Mouse (Mus musculus) forebrain, postnatal 0 days (tissue): ENCODE measurements around the gene Foxred1. TPM values are rescaled to one million over a fixed set of nuclear protein-coding genes. Genes with fewer than 3 reads are reported as not detected.

ENCODE experiments used
- ATAC-seq: fragments of 200-750 bp; cut with Nextera tagmentation; 2 replicates; pipeline ENCODE4 v1.8.0; 2017; ENCODE audit warnings: mild to moderate bottlenecking, moderate library complexity
- DNase-seq: peaks from one replicate; pipeline ENCODE4 v3.0.0-alpha.2; 2015
- H3K27ac ChIP-seq: fragments of 300-500 bp; sonication (generic); 2 replicates; pipeline ENCODE4 v1.5.1; 2014; ENCODE audit warnings: low read depth, mild to moderate bottlenecking, antibody characterized with exemption, low read length, moderate library complexity, mixed read lengths
- H3K27me3 ChIP-seq: fragments of 300-500 bp; sonication (generic); 2 replicates; pipeline ENCODE4 v1.6.1; 2014; ENCODE audit warnings: mild to moderate bottlenecking, low read length, mixed read lengths; ENCODE audit not compliant: insufficient read depth
- H3K36me3 ChIP-seq: fragments of 300-500 bp; sonication (generic); 2 replicates; pipeline ENCODE4 v1.6.1; 2014; ENCODE audit warnings: mild to moderate bottlenecking, moderate library complexity; ENCODE audit not compliant: insufficient read depth
- H3K4me1 ChIP-seq: fragments of 300-500 bp; sonication (generic); 2 replicates; pipeline ENCODE4 v1.6.1; 2014; ENCODE audit warnings: antibody characterized with exemption; ENCODE audit not compliant: insufficient read depth
- H3K4me2 ChIP-seq: fragments of 300-500 bp; sonication (generic); 2 replicates; pipeline ENCODE4 v1.6.1; 2014; ENCODE audit warnings: low read depth, mild to moderate bottlenecking, moderate library complexity
- H3K4me3 ChIP-seq: fragments of 300-500 bp; sonication (generic); 2 replicates; pipeline ENCODE4 v1.5.1; 2014; ENCODE audit warnings: low read depth, low read length, mixed read lengths
- H3K9ac ChIP-seq: fragments of 300-500 bp; sonication (generic); 2 replicates; pipeline ENCODE4 v1.6.1; 2014; ENCODE audit warnings: mild to moderate bottlenecking
- H3K9me3 ChIP-seq: fragments of 300-500 bp; sonication (generic); 2 replicates; pipeline ENCODE4 v1.6.1; 2016; ENCODE audit warnings: low read length
- CTCF ChIP-seq: sonication (generic); IDR thresholded peaks from 2 replicates; pipeline ENCODE4 v1.5.1; 2016; ENCODE audit warnings: antibody characterized with exemption, control low read depth, low read depth
- WGBS: fragments of 180-500 bp; shearing (Covaris S2); extraction: QIAGEN DNeasy Blood & Tissue Kit; methylation state at CpG from one replicate; pipeline ENCODE4 v1.1.7; 2014; 5-methylcytosine and 5-hydroxymethylcytosine counted together
- polyA plus RNA-seq: library from polyadenylated mRNA; unstranded; fragments of >200 nt; fragmentation: Nextera tagmentation; extraction: Ambion mirVana; gene quantifications from 2 replicates; pipeline ENCODE4 v1.2.1, GENCODE M21; 2015
- total RNA-seq: library from RNA; depleted of rRNA; stranded (reverse); fragments of >200 nt; gene quantifications from 2 replicates; pipeline ENCODE4 v1.2.3, GENCODE M21; 2014; rRNA removed

Gene Foxred1
- total RNA-seq (38.1 and 42.3 TPM in 2 replicates), polyA plus RNA-seq (32.0 and 40.8 TPM in 2 replicates)

DNA sequence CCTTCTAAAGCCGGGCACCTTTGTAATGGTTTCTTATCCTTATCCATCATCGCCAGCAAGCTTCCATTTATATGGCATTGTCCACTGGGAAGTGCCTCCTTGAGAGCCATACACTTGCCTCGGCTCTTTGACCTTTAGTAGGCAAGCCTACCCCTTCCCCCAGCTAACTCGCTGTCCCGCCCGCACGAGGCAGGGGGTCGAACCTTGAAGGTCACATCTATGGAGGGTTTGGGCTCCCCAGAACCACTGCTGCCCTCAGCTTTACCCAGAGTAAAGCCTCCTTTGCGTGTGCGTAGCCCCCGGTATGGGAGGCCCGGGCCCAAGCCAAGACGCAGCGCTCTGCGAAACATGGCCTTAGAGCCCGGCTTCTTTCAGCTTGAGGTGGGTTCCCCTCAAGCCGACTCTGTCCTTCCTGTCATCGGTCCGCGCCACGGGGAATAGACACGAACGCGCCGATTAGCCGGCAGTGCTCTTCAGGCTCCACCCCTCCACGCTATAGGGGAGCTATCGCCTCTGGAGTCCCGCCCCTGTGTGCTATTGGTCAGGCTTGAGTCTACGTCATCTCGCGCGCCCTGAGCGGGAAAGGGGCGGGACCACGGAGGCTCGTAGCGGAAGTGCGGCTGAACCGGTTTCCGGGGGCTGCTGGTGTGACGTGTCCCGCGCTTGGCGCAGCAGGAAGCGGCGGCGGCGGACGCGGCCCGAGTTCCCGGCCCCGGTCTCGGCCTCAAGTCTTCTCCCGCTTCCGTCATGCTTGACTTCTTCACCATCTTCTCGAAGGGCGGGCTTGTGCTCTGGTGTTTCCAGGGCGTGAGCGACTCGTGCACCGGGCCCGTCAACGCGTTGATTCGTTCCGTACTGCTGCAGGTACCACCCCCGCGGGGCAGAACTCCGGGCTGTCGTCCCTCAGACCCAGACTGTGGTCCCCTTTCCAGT, at the start of gene Foxred1:
Gene Foxred1 (minus strand): TSS at position 514 of the 933 bp plus-strand sequence.
- under 1% methylated on average over 72 of the region's 72 CpGs for WGBS
- peak within 1 kb of the TSS; percentile 80 for H3K9ac ChIP-seq
- peak within 1 kb of the TSS; percentile 92 for H3K27ac ChIP-seq
- peak within 1 kb of the TSS; percentile 76 for H3K4me2 ChIP-seq
- no peak for TF ChIP-seq CTCF
- DNase-seq (peak; percentile 100), ATAC-seq (peak; percentile 100)
- H3K4me1 ChIP-seq: peaks cover 6% of the 10 kb centered on the region; the same call in 1 of the 2 replicates
- H3K4me3 ChIP-seq: peak within 1 kb of the TSS; percentile 77
- peaks cover 46% of the 10 kb centered on the region for H3K36me3 ChIP-seq
- no peaks in the 10 kb centered on the region for H3K9me3 ChIP-seq
- no peaks in the 10 kb centered on the region for H3K27me3 ChIP-seq

DNA sequence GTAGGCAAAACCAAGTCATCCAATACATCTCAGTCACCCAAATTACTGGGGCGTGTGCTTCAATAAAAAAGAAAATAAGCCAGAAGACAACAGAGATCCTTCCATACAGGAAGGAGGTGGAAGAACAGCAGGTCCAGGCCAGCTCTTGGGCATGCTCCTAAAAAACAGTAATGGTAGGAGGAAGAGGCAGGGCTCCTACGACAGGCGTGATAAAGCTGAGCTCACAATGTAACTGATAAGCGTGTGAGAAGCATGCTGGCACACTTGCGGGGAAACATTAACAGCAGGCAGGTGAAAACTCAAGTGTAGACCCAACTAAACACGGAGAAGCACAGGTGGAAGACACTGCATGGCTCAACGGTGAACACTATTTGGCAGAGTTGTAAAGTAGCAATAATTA, 46.5 kb upstream of the Foxred1 start:
- Histone ChIP-seq H3K36me3 (peaks cover 3% of the 10 kb centered on the region; the same call in 1 of the 2 replicates), H3K4me1 (no peaks in the 10 kb centered on the region), H3K9ac (no peak overlapping the region), H3K27me3 (no peaks in the 10 kb centered on the region), H3K9me3 (no peaks in the 10 kb centered on the region), H3K4me3 (no peak overlapping the region), H3K27ac (no peak overlapping the region), H3K4me2 (no peak overlapping the region)
- ATAC-seq (no peak), DNase-seq (no peak)
- TF ChIP-seq CTCF: no peak
- 95% methylated on average over 7 of the region's 7 CpGs for WGBS

DNA sequence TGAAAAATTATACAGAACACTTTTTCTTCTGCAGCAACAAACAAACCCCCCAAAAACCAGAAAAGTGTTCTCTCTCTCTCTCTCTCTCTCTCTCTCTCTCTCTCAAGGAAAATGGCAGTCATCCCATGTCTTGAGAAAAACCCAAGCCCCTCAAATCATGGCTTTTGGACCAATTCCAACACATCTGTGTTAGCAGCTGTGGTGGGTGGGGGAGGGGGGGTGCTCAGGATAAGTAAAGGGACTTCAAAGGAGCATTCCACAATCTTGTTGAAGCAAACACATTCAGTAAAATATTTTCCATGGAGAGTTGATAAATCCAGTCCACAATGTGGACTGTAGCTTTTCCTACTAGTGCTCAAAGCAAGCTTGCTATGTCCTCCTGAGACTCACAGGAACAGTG, 38.6 kb upstream of the Foxred1 start:
- Histone ChIP-seq H3K9ac (no peak overlapping the region), H3K4me3 (no peak overlapping the region), H3K27ac (no peak overlapping the region), H3K4me1 (no peaks in the 10 kb centered on the region), H3K36me3 (no peaks in the 10 kb centered on the region), H3K4me2 (no peak overlapping the region), H3K9me3 (no peaks in the 10 kb centered on the region), H3K27me3 (no peaks in the 10 kb centered on the region)
- DNase-seq (peak; percentile 31), ATAC-seq (no peak)
- no peak for TF ChIP-seq CTCF

DNA sequence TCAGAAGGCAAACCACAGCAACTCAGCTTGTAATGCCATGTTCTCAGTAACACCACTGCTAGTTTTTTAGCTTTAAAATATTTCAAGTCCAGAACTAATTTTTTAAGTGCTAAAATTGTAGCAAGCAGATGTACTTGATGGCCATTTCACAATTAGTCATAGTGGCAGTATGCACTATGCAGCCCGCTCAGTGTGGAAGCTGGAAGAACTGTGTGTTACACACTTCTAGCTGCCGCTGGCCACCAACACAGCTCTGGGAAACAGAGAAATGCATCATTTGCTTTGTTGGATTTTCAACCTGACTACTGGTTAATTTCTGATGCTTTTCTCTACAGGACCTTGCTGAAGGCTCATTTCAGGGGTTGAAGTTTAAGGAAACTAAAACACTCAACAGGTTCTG, 36.5 kb upstream of the Foxred1 start:
- WGBS: 95% methylated on average over 2 of the region's 2 CpGs

DNA sequence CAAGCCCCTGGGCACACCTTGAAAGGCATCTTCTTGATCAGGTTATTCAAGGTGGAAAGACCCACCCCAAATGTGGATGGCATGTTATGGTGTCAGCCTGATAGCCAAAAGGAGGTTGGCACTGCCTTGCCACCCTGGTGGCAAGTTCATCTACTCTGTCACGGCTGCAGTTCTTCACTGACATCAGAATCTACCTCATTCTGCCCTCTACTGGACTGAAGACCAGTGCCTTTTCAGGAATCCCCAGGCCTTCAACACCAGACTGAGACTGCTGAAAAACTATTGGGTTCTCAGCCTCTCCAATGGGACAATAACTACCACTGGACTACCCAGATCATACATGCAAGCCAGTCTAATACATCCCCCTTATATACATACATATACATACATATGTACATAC, 28.9 kb upstream of the Foxred1 start:
- Histone ChIP-seq H3K27ac (no peak overlapping the region), H3K9me3 (no peaks in the 10 kb centered on the region), H3K4me3 (no peak overlapping the region), H3K4me2 (no peak overlapping the region), H3K9ac (no peak overlapping the region), H3K27me3 (no peaks in the 10 kb centered on the region), H3K36me3 (peaks cover 9% of the 10 kb centered on the region), H3K4me1 (no peaks in the 10 kb centered on the region)
- no peak for DNase-seq
- 73% methylated on average over 1 of the region's 1 CpGs for WGBS
- ATAC-seq: no peak
- TF ChIP-seq CTCF: peak; percentile 15; the same call in 1 of the 2 replicates

More for the DNA sequence above, 36.5 kb upstream of the Foxred1 start:
- no peaks in the 10 kb centered on the region for H3K4me1 ChIP-seq
- DNase-seq: no peak
- H3K27ac ChIP-seq: no peak overlapping the region
- H3K4me2 ChIP-seq: no peak overlapping the region
- no peaks in the 10 kb centered on the region for H3K27me3 ChIP-seq
- H3K9ac ChIP-seq: no peak overlapping the region
- H3K36me3 ChIP-seq: no peaks in the 10 kb centered on the region
- H3K9me3 ChIP-seq: no peaks in the 10 kb centered on the region
- H3K4me3 ChIP-seq: no peak overlapping the region
- no peak for ATAC-seq
- no peak for TF ChIP-seq CTCF

DNA sequence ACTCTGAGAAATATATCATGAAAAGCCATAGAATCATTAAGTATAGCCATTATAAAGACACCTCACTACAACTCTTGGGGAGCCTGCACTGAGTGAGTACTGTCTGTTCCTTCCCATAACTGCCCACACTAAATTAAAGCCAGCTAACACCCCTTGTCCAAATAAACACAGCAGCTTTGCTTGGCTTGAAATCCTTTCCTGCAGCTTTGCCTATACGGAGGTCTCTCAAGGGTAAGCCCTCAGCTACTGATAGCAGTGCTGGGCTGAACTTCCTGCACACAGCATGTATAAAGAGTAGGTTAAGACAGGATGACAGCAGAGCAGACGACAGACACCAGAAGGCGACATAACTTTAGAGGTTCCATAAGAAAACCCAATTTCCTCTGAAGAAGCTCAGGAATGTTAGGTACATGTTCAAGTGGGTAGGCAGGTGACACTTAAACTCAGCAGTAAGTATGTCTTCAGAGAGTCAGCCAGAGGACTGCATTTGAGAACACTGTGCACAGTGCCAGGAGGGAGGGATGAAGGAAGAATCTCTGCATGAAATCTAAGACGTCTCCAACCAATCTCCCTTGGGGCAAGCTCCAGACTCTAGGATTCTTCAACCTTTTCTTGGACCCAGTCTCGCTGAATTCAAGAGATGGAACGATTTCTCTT, 28.2 kb upstream of the Foxred1 start:
- no peak for ATAC-seq
- Histone ChIP-seq H3K27ac (no peak overlapping the region), H3K9me3 (no peaks in the 10 kb centered on the region), H3K4me2 (no peak overlapping the region), H3K27me3 (no peaks in the 10 kb centered on the region), H3K4me3 (no peak overlapping the region), H3K4me1 (no peaks in the 10 kb centered on the region), H3K36me3 (peaks cover 16% of the 10 kb centered on the region), H3K9ac (no peak overlapping the region)
- DNase-seq: no peak
- TF ChIP-seq CTCF: no peak
- WGBS: 82% methylated on average over 6 of the region's 6 CpGs

DNA sequence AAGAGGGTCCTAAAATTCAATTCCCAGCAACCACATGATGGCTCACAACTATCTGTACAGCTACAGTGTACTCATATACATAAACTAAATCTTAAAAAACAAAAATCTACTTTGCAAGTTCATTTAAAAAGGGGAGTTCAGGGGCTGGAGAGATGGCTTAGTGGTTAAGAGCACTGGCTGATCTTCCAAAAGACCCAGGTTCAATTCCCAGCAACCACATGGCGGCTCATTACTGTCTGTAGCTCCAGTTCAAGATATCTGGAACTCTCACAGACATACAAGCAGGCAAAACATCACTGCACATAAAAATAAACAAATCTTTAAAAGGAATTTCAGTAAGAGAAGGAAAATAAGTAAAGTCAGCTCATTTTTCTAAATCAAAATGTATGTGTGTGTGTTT, 27.5 kb upstream of the Foxred1 start:
- ATAC-seq: no peak
- no peaks in the 10 kb centered on the region for H3K27me3 ChIP-seq
- no peak overlapping the region for H3K27ac ChIP-seq
- WGBS: 100% methylated on average over 1 of the region's 1 CpGs
- no peak overlapping the region for H3K9ac ChIP-seq
- DNase-seq: no peak
- no peak overlapping the region for H3K4me3 ChIP-seq
- no peaks in the 10 kb centered on the region for H3K9me3 ChIP-seq
- H3K4me2 ChIP-seq: no peak overlapping the region
- no peak for TF ChIP-seq CTCF
- no peaks in the 10 kb centered on the region for H3K4me1 ChIP-seq
- peaks cover 21% of the 10 kb centered on the region for H3K36me3 ChIP-seq
